Mouse (Mus musculus): ENCODE measurements at regions not wholly inside any gene's neighbourhood (a gene's known extent, or its start where the extent isn't known, plus 50 kb on each side); places are given as distances from the start of the nearest gene placed in this dataset.

DNA sequence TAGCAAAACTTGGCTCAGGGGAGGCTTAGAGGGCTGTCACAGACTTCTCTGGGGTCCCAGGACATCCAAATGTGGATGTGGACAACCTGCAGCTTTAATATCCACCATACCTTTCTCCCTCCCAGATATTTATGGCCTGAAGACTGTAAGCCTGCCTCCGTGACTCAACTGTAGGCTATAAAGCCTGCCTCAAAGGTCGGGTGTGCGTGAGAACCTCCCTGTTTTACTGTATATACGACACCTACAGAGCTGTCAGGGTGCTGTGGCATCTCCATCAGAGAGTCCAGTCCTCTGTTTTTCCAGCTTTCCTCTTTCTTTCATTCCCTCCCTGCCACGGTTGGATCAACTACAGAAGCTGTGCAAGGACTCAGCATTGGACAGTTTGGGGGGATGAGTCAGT lies 558.1 kb downstream of the Plcl1 start:
- intact Hi-C loops (cut with DNase I), result loop anchor here (5.0 kb wide), 1 partner anchor 1013 kb away; the partner anchor contains the start of gene Satb2
- DNase-seq, result no peak

GRCm38 (mm10) chr1:55966273-55966672 lies 560.6 kb downstream of the Plcl1 start:
- intact Hi-C loops (cut with DNase I), result no loop called here
- no peak for DNase-seq

DNA sequence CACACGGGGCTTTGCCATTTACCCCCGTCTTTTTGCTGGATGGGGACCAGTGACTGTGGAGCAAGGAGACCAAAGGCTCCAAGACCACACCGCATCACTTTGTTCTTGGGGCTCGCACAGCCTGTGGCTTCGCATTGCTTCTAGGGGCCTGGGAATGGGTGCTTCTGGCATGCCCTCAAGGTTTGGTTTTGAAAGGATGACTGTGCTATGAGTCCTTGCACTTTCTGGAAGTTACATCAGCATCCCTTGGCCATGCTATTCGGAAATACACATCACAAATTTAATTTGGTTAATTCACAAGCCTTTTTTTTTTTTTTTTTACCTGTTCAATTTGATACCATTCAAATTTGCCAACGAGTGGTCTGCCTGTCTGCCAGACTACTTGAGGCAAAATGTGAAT lies 562.1 kb downstream of the Plcl1 start:
- no peak for DNase-seq
- intact Hi-C loops (cut with DNase I), result no loop called here

GRCm38 (mm10) chr1:55977796-55978195 lies 572.1 kb downstream of the Plcl1 start:
- intact Hi-C loops (cut with DNase I), result no loop called here
- no peak for DNase-seq

- DNase-seq, result no peak
- intact Hi-C loops (cut with DNase I), result no loop called here
Observed at GRCm38 (mm10) chr1:55983522-55984066, 577.9 kb downstream of the Plcl1 start.

GRCm38 (mm10) chr1:55997074-55997473 lies 591.4 kb downstream of the Plcl1 start:
- intact Hi-C loops (cut with DNase I), result no loop called here
- no peak for DNase-seq

Data from heart, postnatal 10 days (tissue).